Mouse (Mus musculus): Measurements from ENCODE around the gene Usp29.
"Not testable (repeated sequence)": the region's sequence is repeated elsewhere in the genome, so short reads cannot be mapped to it uniquely, and the experiment has no call there.

Usp29 gene

DNA sequence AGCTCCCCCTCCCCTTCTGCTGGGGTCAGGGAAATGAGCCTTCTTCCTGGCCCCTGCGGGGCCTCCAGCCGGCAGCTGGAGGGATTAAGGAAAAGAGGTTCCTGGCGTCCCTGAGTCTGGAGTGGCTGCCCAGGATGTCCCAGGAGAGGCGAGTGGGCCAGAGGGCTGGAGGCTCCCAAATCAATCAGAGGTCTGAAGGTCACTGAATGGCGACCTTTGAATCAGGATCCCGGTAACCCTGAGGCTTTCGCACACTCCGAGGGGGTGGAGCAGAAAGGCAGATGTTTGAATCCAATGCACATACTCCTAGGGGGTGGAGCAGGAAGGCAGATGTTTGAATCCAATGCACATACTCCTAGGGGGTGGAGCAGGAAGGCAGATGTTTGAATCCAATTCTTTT, 39.9 kb downstream of the Usp29 start:
- no peak for DNase-seq

DNA sequence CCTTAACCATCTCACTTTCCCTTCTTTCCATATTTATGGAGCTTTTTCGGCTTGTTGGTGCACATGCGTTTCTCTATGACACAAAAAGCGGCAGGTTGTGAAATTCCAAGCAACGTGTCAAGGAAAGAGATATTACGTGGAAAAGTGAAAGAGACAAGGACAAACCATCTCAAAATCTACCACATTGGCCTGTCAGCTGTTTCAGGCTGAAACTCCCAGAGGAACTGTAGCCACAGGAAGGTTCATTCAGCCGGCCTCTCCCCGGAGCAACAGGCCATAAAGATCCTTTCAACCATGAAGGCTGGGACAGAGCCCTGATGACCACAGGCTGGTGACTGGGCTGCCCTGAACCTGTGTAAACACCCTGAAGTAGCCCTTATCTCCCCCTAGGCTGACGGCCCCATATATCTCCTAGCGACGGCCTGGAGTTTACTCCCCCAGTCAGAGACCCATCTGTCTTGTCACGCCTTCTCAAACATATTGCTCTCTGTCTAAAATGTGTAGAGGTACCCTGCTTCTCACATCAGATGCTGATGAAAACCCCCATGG, 43.6 kb downstream of the Usp29 start:
- DNase-seq = not testable (repeated sequence)

DNA sequence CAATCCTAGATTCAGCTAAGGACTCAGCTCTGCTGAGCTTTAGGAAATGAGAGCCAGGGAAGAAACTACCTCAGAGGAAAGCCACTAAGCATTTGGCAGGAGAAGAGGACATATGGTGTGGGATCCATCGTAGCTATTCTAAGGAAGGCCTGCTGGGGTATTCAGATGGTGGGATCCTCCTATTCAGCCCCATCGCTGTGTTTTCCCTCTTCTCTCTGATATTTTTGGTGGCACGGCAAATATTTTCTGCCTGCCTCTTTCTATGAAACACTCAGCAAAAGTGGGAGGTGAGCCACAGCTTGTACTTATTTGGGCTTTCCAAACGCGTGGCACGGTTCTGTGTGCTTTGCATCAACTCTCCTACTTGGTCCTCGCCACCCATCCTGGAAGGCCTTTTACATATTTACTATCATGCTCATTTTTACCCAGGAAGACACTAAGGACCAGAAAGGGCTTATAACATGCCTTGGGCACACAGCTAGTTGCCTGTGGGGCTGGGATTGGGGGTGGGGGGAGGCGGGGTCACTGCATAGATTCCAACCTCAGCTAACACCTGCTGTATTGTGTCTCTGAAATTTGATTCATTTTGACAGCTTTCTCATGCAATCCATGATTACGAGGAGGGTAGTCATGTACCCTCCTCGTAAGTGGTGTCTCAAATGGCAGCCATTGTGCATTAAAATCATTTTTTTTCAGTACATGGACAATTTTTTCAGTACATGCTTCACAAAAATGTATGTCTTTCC, 46.1 kb downstream of the Usp29 start:
- DNase-seq = peak; percentile 79

DNA sequence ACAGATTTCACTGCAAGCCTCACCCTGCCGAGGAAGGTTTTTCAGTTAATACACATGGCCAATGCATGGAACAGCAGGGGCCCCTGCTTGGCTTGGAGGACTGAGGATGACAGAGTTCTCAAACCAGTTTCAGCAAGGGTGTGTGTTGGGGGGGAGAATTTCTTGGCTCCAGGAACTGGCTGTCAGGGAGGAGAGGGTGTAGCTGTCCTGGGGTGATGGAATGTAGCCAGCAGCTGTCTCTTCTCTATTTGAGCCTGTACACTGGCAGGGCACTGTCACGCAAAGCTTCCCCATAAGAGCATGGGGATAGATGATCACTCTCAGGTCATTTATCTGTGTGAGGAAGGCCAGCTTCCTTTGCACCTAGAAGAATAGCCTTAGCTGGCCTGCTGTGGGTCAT, 46.7 kb downstream of the Usp29 start:
- DNase-seq = no peak

DNA sequence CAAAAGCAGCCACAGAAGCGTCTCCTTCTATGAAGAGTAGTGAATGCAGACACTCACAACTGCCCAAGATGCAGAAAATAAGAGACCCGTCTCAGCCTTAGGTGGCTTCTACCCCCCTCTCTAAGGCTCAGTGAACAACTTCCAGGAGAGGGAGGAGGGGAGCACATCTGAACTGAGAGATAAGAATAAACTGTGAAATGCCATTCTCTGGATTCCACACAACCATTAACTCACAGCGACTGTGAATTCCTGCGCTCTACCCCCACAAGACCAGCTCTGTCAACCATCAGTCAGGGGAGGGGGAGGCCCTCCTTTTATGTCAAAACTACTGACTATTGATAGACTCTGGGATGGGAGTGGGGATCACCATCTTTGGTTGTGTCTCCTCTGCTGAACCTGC, 47.3 kb downstream of the Usp29 start:
- no peak for DNase-seq

DNA sequence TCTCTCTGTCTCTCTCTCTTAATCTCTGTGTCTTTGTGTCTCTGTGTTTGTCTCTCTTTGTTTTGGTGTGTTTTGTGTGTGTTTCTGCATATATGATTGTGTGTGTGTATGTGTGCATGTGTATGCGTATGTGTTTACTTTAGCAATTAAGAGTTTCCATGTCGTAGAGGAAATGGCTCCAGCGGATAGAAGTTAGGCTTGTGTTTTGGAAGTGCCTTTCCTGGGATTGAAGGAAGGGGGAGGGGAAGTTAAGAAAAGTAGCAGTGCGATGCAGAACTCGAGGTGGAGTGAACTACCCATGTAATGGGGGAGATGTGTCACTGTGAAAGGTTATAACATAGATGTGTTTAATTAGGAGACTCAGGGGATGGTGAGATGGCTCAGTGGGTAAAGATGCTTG, 48.8 kb downstream of the Usp29 start:
- no peak for DNase-seq

DNA sequence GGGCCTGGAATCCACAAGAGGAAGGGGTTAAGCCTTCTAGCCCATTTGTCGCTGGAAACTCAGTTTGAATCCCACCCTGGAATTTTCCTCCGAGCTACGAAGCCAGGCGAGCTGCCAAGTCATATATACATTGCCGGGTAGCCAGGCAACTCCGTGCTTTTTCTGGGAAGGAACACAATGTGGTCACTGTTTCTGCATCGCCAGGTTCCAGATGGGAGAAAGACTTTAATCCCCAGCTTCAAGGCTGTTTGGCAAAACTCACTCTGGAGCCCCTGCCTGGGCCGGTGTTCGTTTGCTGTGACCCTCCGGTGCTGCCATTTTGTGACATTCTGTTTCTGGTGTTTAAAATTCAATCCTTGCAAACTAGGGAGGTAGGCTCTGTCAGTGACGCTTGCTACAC, 51.2 kb downstream of the Usp29 start:
- DNase-seq = no peak

DNA sequence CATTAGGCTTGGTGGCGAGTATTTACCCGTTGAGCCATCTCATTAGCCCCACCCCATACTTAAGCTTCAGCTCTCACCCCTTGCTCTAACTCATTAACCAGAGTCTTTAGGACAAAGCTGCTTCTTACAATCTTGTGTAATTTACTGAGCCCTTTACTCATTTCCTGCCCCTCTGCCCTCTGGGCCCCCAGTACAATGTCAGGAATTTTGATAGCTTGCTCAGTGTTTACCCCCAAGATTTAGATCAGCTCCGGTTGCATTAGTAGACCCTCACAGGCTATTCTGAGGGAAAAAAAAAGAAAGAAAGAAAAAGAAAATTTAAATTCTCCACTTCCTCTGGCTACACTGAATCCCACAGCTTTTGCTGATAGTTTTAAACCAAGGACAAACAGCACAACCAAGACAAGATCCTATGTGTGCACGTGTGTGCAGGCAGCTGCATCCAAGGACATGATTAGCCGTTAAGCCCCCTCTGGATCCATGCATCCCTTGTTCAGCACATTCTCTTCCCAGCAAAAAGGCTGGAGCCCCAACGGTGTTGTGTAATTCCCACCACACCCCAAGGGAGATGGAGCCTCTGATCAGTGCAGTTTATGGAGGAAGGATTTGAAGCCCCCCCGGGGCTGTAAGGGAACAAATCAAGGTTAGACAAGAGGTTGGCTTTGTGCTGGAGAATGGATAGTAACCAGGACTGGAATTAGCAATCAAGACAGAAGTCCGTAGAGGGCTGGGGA, 54.1 kb downstream of the Usp29 start:
- no peak for DNase-seq

DNA sequence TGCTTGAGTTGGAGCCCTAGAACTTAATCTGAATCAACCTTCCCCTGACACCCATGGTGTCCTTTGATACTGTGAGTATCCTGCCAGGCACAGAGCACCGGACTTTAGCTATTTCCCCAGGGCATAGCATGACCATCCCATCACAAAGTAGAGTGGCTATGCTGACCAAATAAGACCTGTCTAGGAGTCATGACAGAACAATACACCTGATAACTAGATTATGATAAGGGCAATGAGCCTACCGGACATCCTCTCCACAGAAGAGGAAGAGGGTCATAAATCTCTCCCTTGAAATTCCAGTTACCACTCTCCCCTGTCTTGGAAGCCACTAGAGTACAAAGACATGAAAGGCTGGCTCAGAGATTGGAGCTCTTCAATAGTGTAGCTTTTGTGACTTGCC, 56.6 kb downstream of the Usp29 start:
- DNase-seq = no peak

DNA sequence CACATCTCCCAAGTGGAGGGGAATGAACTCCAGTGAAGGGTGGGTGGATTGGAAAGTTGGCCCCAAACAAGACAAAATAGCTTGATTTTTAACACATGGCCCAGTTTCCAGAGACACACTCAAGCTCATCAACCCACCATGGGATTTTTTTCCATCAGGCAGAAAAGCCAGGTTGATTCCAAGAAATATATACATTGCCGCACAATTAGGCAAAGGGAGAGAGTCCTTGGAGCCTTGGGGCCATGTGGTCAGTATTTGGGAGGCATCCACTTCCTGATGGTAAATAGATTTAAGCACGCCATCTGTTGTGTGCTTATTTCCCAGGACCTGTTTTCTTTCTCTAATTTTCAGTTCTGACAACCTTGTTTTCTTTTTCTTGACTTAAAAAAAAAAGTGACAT, 57.7 kb downstream of the Usp29 start:
- DNase-seq = no peak

DNA sequence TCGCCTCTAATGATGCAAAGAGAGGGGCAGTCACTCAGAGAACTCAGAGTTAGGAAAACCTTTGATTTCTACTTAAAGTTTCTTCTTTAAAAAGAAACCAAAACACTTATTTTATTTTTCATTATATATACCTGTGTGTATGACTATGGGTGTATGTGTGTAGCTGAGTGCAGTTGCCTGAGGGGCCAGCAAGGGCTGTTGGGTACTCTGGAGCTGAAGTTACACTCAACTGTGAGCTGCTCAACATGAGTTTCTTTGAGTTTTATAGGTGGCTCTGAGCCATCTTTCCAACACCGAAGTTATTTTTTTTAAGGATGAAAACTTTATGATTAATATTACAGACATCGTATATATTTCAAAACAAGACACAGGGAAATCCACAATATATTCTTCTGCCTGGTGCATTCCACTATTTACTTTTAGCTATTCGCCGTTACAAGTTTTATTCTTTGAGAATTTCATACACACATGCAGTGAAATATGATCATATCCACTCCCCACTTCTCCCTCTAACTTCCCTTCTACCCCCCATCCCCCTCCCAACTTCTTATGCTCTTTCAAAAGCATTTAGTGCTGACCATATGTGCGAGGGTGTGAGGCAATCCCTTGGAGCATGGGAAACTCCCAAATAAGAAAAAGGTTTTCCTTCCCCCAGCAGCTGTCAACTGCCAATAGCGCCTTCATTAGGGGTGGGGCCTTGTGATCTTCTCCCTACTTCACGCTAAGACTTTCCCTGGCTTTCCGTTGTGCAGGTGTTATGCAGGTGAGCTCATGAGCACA, 61.1 kb downstream of the Usp29 start:
- no peak for DNase-seq

DNA sequence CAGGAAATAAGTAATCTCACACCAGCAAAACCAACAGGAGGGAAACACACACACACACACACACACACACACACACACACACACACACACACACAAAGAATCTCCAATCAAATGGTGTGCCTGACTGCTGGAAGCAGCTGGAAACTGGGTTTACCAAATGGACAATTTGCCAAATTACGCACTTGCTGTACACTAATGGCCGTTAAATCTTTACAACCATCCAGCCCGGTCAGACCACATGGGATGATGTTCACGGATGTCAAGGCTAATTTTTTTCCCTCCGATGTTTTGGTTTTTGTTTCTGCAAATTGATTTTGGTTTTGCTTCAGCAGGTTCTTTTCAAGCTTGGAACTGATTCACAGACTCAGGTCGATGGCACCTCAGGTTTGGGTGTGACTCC, 62.9 kb downstream of the Usp29 start:
- DNase-seq = no peak

DNA sequence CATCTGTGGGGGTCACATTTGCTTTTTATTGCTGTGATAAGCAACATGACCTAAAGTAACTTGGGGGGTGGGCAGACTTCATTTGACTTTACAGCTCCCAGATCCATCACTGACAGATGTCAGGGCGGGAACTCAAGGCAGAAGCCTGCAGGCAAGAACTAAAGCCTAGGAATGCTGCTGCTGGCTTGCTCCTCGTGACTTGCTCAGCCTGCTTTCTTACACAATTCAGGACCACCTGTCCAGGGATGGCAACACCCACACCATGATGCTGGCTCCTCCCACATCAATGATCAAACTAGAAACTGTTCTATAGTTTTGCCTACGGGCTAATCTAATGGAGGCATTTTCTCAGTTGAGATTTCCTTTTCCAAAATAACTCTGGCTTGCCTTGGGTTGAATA, 63.4 kb downstream of the Usp29 start:
- DNase-seq = no peak

DNA sequence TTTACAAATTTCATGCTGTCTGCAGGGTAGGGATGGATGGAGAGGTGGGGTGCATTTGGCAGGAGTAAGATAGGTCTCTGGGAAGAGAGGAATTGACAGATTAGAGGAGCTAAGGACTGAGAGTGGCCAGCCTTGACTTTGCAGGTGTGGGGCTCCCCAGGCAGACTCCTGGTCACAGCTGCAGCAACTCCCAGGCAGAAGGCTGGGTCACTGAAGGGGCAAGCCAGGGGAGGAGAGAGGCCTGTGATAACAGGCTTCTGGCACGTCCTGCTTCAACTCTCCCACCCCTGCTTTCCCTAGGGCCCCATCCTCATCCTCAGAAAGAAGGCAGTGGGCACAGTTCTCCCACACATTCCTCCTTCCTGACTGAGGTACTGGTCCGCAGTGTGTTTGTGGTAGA, 67.0 kb downstream of the Usp29 start:
- DNase-seq = no peak

DNA sequence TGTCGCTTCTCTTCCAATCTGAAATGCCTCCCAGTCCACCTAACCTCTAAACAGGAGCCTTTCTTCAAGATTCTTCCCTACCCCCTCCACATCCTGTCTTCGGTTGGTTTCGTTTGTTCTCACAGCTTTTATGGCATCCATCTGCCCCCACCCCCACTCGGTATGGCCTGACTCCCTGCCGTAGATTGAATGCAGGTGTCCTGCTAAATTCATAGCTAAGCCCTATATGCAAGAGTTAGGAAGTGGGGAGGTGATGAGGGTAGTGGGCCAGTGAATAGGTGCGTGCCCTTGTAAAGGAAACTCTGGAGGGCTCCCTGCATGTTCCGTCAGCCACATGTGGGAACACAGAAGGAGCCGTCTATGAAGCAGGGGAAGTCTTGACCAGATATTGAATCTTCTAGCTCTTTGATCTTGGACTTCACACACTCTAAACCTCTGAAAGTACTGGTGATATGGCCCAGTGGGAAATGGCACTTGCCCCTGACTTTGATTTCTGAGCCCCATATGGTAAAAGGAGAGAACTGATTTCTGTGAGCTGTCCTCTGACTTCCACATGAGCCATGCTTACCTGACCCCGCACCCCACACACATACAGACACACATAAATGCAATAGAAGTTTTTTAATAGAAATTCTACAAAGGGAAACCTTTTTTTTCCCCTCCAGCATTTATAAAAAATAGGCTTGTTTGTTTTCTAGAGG, 68.9 kb downstream of the Usp29 start:
- DNase-seq = no peak

DNA sequence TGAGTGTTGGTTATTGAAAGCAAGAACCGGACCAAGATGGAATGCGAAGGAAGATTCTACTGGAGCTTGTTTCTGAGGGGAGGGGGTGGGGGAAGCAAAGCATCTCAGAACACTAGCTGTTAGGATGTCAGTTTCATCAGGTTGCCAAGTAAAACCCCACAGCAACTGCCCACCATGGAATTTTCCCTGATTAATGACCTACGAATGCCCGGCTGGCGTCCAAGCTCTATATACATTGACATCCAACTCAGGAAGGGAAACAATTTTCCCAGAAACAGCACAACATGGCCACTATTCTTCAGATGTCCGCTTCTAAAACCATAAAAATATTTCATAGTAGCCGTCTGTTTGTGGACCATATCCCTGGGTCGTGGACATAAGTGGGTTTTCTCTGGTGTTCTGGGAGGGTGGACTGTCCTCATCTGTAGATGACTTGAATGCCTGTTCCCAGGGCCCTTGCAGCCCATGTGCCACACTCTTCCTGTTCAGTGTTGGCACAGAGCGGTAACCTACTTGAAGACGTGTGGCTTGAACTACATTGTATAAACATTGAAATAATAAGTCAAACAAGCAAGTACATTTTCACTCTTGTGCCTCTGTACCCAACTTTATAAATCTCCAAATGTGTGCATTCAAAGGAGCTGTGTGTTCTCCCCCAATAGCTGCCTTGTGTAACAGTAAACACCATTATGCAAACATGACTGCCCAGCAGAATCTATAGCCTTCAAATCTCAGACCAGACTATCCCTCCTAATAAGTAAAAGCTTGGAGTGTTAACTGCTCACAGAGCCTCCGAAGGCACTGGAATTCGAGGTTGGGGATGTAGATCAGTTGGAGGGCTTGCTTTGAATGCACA, 70.4 kb downstream of the Usp29 start:
- DNase-seq = no peak

DNA sequence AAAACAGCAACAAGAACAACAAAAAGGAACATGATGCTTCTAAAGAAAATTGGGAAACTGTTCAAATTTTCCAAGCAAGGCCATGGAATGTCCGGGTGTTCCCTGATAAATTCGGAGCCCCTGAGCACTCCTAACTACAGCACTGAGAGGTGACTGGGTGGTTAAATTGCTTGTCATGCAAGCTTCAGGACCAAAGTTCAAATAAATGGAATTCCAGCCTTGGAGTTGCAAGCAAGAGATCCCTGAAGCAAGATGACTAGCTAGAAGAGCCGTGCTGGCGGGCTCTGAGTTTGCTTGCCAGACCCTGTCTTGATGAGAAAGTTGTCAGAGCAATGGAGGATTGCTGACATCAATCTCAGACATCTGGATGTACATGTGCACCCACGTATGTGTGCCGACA, 71.3 kb downstream of the Usp29 start:
- no peak for DNase-seq

DNA sequence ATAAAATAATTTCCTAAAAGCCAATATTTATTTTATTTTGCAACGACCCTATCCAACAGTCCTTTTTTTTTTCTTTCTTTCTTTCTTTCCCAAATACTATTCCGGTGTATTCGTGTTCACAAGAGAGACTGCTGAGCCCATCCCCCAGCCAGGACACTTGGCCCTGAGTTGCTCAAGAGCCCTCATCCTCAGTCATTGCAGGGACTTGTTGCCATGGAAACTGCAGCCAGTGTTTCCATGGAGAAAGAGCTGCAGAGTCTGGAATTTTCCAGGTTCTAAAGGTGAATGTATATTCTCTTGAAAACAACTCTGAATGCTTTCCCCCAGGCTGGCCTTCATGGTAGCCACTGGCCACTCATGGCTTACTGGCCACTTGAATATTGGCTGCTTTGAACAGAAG, 80.2 kb downstream of the Usp29 start:
- peak; percentile 64 for DNase-seq

DNA sequence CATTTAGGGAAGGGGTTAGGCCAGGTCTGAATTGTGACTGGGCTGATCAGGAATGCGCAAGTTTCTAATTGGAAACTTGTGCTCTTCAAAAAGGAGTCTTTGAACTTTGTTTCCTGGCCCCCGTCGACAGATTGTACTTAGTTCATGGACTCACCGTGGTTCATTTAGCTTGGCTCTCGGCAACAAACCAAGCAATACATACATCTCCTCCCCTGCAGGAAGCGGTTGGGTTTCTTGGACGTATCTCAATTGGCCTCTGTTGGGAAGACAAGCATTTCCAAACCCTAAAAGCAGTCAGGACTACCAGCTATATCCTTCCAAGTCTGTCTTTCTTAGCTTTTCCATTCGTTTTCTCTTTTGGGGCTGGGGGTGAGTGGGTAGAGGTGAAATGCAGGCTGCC, 84.6 kb downstream of the Usp29 start:
- DNase-seq = no peak

DNA sequence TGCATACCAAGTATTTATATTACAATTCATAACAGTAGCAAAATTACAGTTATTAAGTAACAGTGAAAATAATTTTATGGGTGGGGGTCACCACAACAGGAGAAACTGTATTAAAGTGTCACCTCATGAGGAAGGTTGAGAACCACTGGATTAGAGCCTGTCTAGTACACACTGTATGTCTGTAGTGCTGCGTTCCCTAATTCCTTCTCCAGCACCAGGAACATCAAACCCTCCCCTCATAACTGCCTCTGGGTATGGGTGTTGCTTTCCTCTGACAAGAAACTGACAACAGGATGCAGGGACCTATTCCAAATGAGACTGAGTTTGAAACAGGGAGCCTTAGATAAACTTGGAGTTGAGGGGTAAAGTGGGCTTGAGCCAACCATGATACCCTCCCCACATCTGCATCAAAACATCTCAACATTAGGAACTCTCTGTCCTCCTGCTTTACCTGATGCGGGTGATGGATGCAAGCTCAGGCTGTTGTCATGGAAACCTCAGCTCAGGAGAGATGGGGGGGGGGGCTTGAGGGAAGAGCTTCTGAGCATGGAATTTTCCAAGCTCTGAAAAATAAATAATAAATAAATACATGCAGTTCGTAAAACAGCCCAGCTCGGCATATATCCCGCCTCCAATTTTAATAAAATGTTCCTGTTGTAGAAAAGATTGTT, 86.5 kb downstream of the Usp29 start:
- DNase-seq = no peak

DNA sequence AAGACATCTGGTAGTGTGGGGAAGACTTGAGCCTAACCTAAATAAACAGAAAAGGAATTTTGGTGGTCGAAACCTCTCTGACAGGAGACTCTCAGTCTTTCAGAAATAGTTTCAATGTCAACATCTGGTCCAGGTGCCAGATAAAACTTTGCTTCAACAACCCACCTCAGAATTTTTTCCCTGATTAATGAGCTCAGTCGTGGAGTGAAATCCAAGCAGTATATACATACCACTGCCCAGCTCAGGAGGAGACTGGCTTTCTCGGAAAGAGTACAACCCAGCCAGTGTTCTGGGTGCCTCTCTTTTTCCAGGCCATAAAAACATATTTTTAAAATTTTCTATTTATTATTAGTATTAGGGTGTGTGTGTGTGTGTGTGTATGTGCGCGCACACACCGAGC, 89.9 kb downstream of the Usp29 start:
- no peak for DNase-seq

All from right cerebral cortex, adult 18-20 months (tissue).